Mouse (Mus musculus) MEL (cell line): ENCODE results near the gene Olfr1440. TPM values are rescaled to one million over a fixed set of nuclear protein-coding genes. Genes with fewer than 3 reads are reported as not detected.

Experiments
- DNase-seq: peaks from one replicate; pipeline ENCODE4 v3.0.0; 2011; ENCODE audit warnings: low read depth, low spot score
- H3K27ac ChIP-seq: 2 replicates; pipeline ENCODE4 v1.5.1; 2012; ENCODE audit warnings: low read depth, mild to moderate bottlenecking, control low read depth, low read length, moderate library complexity; ENCODE audit not compliant: control insufficient read depth
- H3K27me3 ChIP-seq, 2 experiments: fragments of 150-350 bp in 1 of 2; sonication (generic) in 1 of 2; 2 replicates each; pipeline ENCODE4 v1.6.1; 2012; ENCODE audit warnings: low read length in 2 of 2, mild to moderate bottlenecking in 2 of 2, improper control_type of control experiment in 1 of 2, moderate library complexity in 1 of 2; ENCODE audit not compliant: insufficient read depth in 2 of 2, control insufficient read depth in 1 of 2
- H3K36me3 ChIP-seq, 2 experiments: 2 replicates each; pipeline ENCODE4 v1.6.1; 2012 to 2014; ENCODE audit warnings: low read length in 2 of 2, improper control_type of control experiment in 1 of 2, inconsistent platforms in 1 of 2, mild to moderate bottlenecking in 1 of 2; ENCODE audit not compliant: insufficient read depth in 2 of 2, control insufficient read depth in 1 of 2
- H3K4me1 ChIP-seq, 2 experiments: fragments of 150-350 bp in 1 of 2; sonication (generic) in 1 of 2; 2 replicates each; pipeline ENCODE4 v1.6.1; 2012; ENCODE audit warnings: low read length in 2 of 2, improper control_type of control experiment in 1 of 2, mild to moderate bottlenecking in 1 of 2; ENCODE audit not compliant: insufficient read depth in 2 of 2, control insufficient read depth in 1 of 2
- H3K4me3 ChIP-seq, 2 experiments: fragments of 150-350 bp in 1 of 2; sonication (generic) in 1 of 2; 2 replicates each; pipeline ENCODE4 v1.5.1; 2012; ENCODE audit warnings: low read depth in 2 of 2, low read length in 2 of 2, mild to moderate bottlenecking in 2 of 2, moderate library complexity in 2 of 2, control low read depth in 1 of 2, improper control_type of control experiment in 1 of 2; ENCODE audit not compliant: control insufficient read depth in 1 of 2, insufficient read depth in 1 of 2
- H3K79me2 ChIP-seq: 2 replicates; pipeline ENCODE4 v1.6.1; 2012; ENCODE audit warnings: mild to moderate bottlenecking, low read length, moderate library complexity; ENCODE audit not compliant: control insufficient read depth, poor library complexity, insufficient read depth
- H3K9ac ChIP-seq: 2 replicates; pipeline ENCODE4 v1.6.1; 2012; ENCODE audit warnings: low read depth, mild to moderate bottlenecking, control low read depth, low read length, moderate library complexity; ENCODE audit not compliant: control insufficient read depth, poor library complexity, severe bottlenecking
- H3K9me3 ChIP-seq: fragments of 150-350 bp; sonication (generic); replicated peaks from 2 replicates; pipeline ENCODE4 v1.6.1; 2012; ENCODE audit warnings: mild to moderate bottlenecking, low read length, improper control_type of control experiment, moderate library complexity; ENCODE audit not compliant: insufficient read depth
- CTCF ChIP-seq, 3 experiments: IDR thresholded peaks in 2 of 3; conservative IDR thresholded peaks in 1 of 3; 2 replicates each; pipeline ENCODE4 v1.5.1; 2011 to 2012; ENCODE audit warnings: low read length in 3 of 3, low read depth in 2 of 3, mild to moderate bottlenecking in 2 of 3, improper control_type of control experiment in 1 of 3, inconsistent platforms in 1 of 3, mixed read lengths in 1 of 3, moderate library complexity in 1 of 3; ENCODE audit not compliant: control insufficient read depth in 1 of 3, insufficient read depth in 1 of 3, poor library complexity in 1 of 3, severe bottlenecking in 1 of 3
- EP300 ChIP-seq, 2 experiments: IDR thresholded peaks; 2 replicates each; pipeline ENCODE4 v1.6.1; 2011; ENCODE audit warnings: improper control_type of control experiment in 2 of 2, low read length in 2 of 2, low read depth in 1 of 2, mild to moderate bottlenecking in 1 of 2
- ETS1 ChIP-seq: IDR thresholded peaks from 2 replicates; pipeline ENCODE4 v1.6.1; 2012; ENCODE audit warnings: low read depth, mild to moderate bottlenecking, inconsistent platforms, low read length, improper control_type of control experiment, moderate library complexity
- GATA1 ChIP-seq: IDR thresholded peaks from 2 replicates; pipeline ENCODE4 v1.6.1; 2011; ENCODE audit warnings: low read depth, low read length, improper control_type of control experiment
- MEF2A ChIP-seq: IDR thresholded peaks from 2 replicates; pipeline ENCODE4 v1.6.1; 2014; ENCODE audit warnings: low read depth, mild to moderate bottlenecking, inconsistent platforms, low read length, improper control_type of control experiment; ENCODE audit not compliant: poor library complexity, insufficient replicate concordance, severe bottlenecking; ENCODE audit errors: extremely low read depth
- MXI1 ChIP-seq: IDR thresholded peaks from 2 replicates; pipeline ENCODE4 v1.6.1; 2011; ENCODE audit warnings: mild to moderate bottlenecking, low read depth, low read length, improper control_type of control experiment
- MYB ChIP-seq: IDR thresholded peaks from 2 replicates; pipeline ENCODE4 v1.6.1; 2011; ENCODE audit warnings: mild to moderate bottlenecking, low read depth, low read length, improper control_type of control experiment
- NRF1 ChIP-seq: IDR thresholded peaks from 2 replicates; pipeline ENCODE4 v1.6.1; 2014; ENCODE audit warnings: low read depth, mild to moderate bottlenecking, inconsistent platforms, low read length, improper control_type of control experiment, moderate library complexity; ENCODE audit not compliant: poor library complexity, insufficient read depth, severe bottlenecking
- POLR2AphosphoS2 ChIP-seq: IDR thresholded peaks from 2 replicates; pipeline ENCODE4 v1.6.1; 2011; ENCODE audit warnings: low read length, improper control_type of control experiment
- POLR2AphosphoS5 ChIP-seq: IDR thresholded peaks from 2 replicates; pipeline ENCODE4 v1.6.1; 2012; ENCODE audit warnings: low read depth, borderline replicate concordance, mild to moderate bottlenecking, inconsistent platforms, low read length, moderate library complexity, mixed read lengths
- SIN3A ChIP-seq: IDR thresholded peaks from 2 replicates; pipeline ENCODE4 v1.6.1; 2012; ENCODE audit warnings: low read length, improper control_type of control experiment, inconsistent platforms
- SMC3 ChIP-seq: IDR thresholded peaks from 2 replicates; pipeline ENCODE4 v1.6.1; 2011; ENCODE audit warnings: low read depth, low read length, improper control_type of control experiment
- TBP ChIP-seq: IDR thresholded peaks from 2 replicates; pipeline ENCODE4 v1.8.0; 2011; ENCODE audit warnings: low read depth, low read length, improper control_type of control experiment
- TCF12 ChIP-seq: IDR thresholded peaks from 2 replicates; pipeline ENCODE4 v1.6.1; 2014; ENCODE audit warnings: low read depth, mild to moderate bottlenecking, inconsistent platforms, low read length, improper control_type of control experiment, moderate library complexity
- UBTF ChIP-seq: IDR thresholded peaks from 2 replicates; pipeline ENCODE4 v1.6.1; 2012; ENCODE audit warnings: low read depth, mild to moderate bottlenecking, inconsistent platforms, low read length, improper control_type of control experiment, moderate library complexity, borderline replicate concordance; ENCODE audit not compliant: insufficient read depth
- ZNF384 ChIP-seq: IDR thresholded peaks from 2 replicates; pipeline ENCODE4 v1.6.1; 2012; ENCODE audit warnings: low read depth, mild to moderate bottlenecking, inconsistent platforms, low read length, improper control_type of control experiment
- polyA plus RNA-seq, 2 experiments: library from polyadenylated mRNA; stranded (reverse) in 1 of 2; unstranded in 1 of 2; fragments of >175 nt in 1 of 2; fragments of >200 nt in 1 of 2; gene quantifications; 2 replicates each; pipeline versions ENCODE4 v1.2.1 to v1.2.4; 2012; ENCODE audit warnings: low replicate concordance in 2 of 2, low read depth in 1 of 2; ENCODE audit not compliant: insufficient read length in 2 of 2, insufficient read depth in 1 of 2, missing spikeins in 1 of 2
- total RNA-seq: library from RNA; depleted of rRNA; stranded (reverse); fragments of 300-350 nt; gene quantifications from 2 replicates; pipeline ENCODE4 v1.2.3, GENCODE M21; 2012

The Olfr1440 gene
- total and polyA plus RNA-seq, 3 experiments, result 0.01 TPM; not detected in 2

GRCm38 (mm10) chr19:12440103-12440725 is 53.1 kb downstream of the Olfr1440 start:
- Histone ChIP-seq H3K9me3 (no peaks in the 10 kb centered on the region), H3K79me2 (no peaks in the 10 kb centered on the region), H3K27ac (no peak overlapping the region)
- TF ChIP-seq MXI1, result no peak
- TF ChIP-seq POLR2AphosphoS2, result no peak
- no peak for TF ChIP-seq NRF1
- TF ChIP-seq TBP, result no peak
- no peak for TF ChIP-seq GATA1
- no peak for TF ChIP-seq SMC3
- TF ChIP-seq EP300 (IDR thresholded peaks at IDR 0.05; ENCODE audit: low read depth in 1 of 2, low read length in 2 of 2), result no peak
- no peak for TF ChIP-seq SIN3A
- TF ChIP-seq UBTF, result no peak
- TF ChIP-seq POLR2AphosphoS5, result no peak
- no peak for TF ChIP-seq MYB
- no peak for TF ChIP-seq CTCF (IDR thresholded peaks at IDR 0.05 in 2 of 3, conservative IDR thresholded peaks at IDR 0.05 in 1 of 3; ENCODE audit: control insufficient read depth in 1 of 3, insufficient read depth in 1 of 3, low read depth in 2 of 3, low read length in 3 of 3, poor library complexity in 1 of 3, severe bottlenecking in 1 of 3)
- TF ChIP-seq, all 39 proteins: peak for 0
- H3K4me1 ChIP-seq, result no peaks in the 10 kb centered on the region
- DNase-seq, result no peak
- no peaks in the 10 kb centered on the region for H3K36me3 ChIP-seq
- H3K9ac ChIP-seq, result no peak overlapping the region
- no peak overlapping the region for H3K4me3 ChIP-seq
- peaks cover 2 to 4% of the 10 kb centered on the region in 2 experiments; a peak in 2 of 4 replicates for H3K27me3 ChIP-seq

DNA sequence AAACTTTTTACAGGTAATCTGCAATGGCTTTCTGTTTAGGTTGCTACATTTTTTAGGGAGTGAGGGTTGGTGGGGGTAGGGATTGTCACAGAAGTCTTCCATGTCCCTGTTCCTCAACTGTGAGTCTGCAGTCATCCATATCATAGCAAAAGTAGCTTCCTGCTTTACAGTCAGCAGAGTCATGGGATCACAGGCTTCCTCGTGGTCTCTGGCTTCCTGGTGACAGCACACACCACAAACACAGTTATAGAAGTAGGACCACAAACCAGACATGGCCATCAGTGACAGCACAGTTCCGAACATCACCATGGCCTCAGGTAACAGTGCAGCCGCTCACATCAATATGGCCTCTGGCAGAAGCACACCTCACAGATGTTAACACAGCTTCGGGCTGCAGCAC is 55.5 kb downstream of the Olfr1440 start:
- TF ChIP-seq MXI1 (no peak), ETS1 (no peak), MEF2A (no peak), TCF12 (no peak), ZNF384 (no peak)
- H3K4me3 ChIP-seq, result no peak overlapping the region
- no peak overlapping the region for H3K9ac ChIP-seq
- H3K79me2 ChIP-seq, result no peaks in the 10 kb centered on the region
- H3K27me3 ChIP-seq, result peaks cover 2 to 4% of the 10 kb centered on the region in 2 experiments; a peak in 2 of 4 replicates
- no peaks in the 10 kb centered on the region for H3K4me1 ChIP-seq
- H3K36me3 ChIP-seq, result no peaks in the 10 kb centered on the region
- no peaks in the 10 kb centered on the region for H3K9me3 ChIP-seq
- no peak for DNase-seq
- no peak overlapping the region for H3K27ac ChIP-seq
